Mouse (Mus musculus) hematopoietic stem cell, adult 5-6 weeks (primary cell): Measurements from ENCODE around the gene Zfyve26. TPM values are rescaled to one million over a fixed set of nuclear protein-coding genes. Genes with fewer than 3 reads are reported as not detected.
A peak's percentile ranks its signal among the peaks of the same experiment; 100 is the strongest.
"Not testable (repeated sequence)": the region's sequence is repeated elsewhere in the genome, so short reads cannot be mapped to it uniquely, and the experiment has no call there.

Source experiments
- ATAC-seq, 2 experiments: fragments of 125-278 bp in 1 of 2; replicated peaks in 1 of 2; 2 replicates each; pipeline ENCODE4 v1.8.0; 2016 to 2017; ENCODE audit warnings: inconsistent platforms in 2 of 2, mild to moderate bottlenecking in 2 of 2, moderate number of reproducible peaks in 2 of 2, low read depth in 1 of 2, moderate TSS enrichment in 1 of 2; ENCODE audit not compliant: low FRiP score in 2 of 2, poor library complexity in 2 of 2, severe bottlenecking in 2 of 2, insufficient read depth in 1 of 2, low TSS enrichment in 1 of 2
- total RNA-seq: library from RNA; stranded (forward); fragments of 172-1452, 232-1000 nt; gene quantifications from 2 replicates; pipeline ENCODE4 v1.2.3, GENCODE M21; 2017

Zfyve26 gene
- total RNA-seq, result 15.5 and 21.1 TPM in 2 replicates

DNA sequence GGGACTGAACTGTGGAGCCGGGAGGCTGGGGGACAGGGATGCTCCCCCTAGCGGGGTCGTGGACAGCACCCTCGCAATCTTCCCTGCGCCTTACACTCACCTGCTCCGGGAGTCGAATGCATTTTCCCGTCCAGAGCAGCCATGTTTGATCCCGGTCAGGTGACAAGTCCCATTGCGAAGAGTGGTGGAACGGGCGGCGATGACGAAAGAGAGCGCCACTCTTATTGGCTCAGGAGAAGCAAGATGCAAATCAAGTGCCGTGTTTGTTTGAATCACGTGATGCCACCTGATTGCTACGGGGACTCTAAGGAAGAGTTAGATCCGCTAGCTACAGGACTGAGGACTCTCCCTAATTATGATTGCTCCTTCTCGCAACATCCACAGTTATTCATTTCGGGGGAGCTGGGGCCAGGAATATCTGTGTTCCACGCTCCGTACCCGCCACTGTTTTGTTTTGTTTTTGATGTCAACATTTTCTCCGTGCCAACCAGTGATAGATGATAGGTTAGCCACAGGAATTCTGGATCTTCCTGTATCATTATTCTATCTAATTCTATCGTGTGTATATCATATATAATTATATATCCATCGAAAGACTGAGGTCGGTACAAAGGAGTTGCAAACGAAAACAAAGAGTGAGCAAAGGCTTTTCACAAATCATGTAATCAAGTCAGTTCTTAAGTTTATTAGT, at the start of gene Zfyve26:
Gene Zfyve26, minus strand, starts transcription at position 179 of the 691 bp plus-strand sequence.
- peak; percentile 90 to 91 for ATAC-seq

DNA sequence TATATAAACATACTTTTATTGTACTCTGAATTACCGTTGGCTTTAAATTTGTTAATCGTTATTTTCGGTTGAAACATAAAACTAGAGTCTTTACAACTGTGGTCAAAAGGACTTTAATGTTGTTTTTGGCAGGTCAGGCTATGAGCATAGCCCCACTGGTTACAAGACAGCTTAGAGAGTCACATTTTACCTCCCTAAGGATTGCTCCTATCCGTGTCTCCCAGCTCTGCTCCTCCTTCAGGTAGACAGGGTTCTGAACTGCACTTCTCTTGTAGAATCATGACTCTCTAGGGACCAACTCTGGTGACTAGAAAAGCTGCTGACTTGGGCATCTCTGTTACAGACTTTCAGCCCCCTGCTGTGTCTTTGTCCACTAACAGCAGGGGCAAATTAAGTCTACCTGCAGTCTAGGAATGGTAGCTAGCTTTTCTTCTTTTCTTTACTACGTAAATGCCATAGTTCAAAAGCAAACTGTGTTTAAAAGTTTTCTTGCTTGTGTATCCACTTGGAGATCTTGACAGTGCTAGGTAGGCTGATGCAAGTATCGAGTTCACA, 45.3 kb upstream of the Zfyve26 start:
- no peak for ATAC-seq

DNA sequence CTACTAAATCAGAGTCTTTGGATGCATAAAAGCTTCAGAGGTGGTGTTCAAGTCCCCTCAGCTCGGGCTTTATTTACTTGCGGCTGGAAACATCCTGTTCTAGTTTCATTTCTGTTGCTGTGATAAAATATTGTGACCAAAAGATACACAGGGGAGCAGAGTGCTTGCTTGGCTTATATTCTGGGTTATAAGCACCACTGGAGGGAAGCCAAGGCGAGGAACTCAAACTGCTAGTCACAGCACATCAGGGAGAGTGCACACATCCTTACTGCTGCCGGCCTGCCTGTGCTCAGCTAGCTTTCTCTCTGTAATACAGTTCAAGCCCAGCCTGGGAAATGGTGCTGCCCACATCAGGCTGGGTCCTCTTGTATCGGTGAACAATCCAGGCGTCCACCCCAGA, 44.4 kb upstream of the Zfyve26 start:
- no peak for ATAC-seq

DNA sequence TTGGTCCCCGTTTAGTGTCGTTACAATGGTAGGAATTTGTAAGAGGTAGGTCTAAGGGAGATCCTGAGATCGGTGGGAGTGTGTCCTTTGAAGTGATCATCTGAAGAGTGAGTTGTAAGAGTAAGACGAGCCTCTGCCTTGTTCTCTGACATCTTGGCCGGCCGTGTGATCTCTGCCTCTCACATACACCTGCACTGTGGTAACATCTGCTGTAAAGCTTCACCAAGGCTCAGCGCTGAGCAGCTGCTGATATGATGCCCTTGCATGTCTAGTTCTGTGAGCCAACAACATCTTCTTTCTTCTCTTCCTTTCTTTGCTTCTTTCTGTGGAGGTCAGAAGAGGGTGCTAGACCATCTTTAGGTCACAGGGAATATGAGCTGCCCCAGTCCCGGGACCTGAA, 42.7 kb upstream of the Zfyve26 start:
- ATAC-seq, result no peak

DNA sequence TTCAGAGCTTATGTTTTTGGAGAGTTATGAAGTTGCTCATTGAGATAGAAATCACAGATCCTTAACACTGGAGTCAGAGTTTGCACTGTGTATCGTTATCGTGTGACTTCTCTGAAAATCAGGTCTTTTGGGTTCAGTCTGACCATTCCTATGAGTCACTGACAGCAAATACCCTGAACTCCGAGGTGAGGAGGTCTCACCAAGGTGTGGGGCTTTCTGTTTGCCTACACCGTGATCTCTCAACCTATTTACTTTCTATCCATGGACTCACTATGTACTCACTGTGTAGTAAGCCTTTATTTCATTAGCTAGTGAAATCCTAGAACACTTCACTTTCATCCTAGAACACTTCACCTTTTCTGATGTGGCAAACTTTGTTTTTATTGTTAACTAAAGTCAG, 35.6 kb upstream of the Zfyve26 start:
- ATAC-seq, result no peak

DNA sequence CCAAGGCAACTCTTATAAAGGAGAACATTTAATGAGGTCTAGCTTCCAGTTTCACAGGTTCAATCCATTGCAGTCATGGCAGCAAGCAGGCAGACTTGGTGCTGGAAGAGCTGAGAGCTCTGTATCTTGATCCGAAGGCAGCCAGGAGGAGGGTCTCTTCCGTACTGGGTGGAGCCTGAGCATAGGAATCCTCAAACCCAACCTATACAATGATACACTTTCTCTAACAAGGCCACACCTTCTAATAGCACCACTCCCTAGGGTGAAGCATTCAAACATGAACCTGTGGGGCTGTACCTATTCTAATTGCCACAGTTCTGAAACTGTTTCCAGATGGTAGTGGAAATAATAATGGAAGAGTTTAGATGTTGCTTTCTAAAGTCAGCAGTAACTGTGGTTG, 34.5 kb upstream of the Zfyve26 start:
- no peak for ATAC-seq

DNA sequence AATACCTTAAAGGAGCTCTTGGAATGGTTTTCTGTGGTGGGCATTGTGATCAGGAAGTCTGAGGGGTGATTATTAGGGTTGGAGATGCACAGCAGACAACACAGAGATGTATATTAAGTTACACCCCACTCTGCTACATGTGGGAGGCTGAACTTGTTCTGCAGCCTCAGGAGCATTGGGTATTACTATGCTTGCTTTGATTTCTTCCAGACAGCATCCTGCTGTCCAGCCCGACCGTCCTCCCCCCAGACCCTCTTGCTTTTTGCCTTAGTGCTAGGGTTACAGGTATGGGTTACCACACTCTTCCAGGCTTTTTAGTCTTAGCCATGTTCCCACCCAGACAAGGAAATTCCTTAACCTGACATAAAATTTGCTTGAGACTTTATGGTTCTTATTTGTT, 31.8 kb upstream of the Zfyve26 start:
- ATAC-seq, result no peak

DNA sequence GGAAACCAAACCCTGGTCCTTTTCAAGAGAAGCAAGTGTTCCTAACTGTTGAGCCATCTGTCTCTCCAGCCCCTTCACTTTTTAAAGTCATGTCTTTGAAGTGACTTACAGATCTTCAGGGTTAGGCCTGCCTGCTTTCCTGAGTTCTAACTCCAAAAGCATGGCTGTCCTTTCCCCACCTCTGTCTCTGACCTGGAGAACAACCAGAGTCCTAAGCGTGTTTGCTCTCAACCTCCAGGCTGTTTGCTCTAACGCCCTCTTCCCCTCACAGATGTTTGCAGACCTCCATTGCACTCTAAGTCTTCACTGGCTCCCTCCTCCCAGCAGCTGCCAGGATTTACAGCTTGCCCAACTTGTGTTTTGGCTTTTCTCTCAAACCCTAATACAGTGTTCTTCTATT, 30.6 kb upstream of the Zfyve26 start:
- ATAC-seq, result no peak

DNA sequence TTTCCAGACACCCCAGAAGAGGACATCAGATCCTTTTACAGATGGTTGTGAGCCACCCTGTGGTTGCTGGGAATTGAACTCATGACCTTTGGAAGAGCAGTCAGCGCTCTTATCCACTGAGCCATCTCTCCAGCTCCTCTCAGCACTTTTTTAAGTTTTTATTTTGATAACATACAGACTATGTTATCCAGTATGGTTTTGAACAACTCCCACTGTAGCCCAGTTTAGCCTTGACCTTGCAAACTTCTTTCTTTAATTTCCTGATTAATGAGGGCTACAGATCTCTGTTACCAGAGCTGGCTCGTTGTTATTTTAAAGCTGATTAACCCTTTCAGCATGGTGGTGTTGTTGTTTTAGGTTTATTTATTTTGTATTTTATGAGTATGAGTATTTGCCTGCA, 30.1 kb upstream of the Zfyve26 start:
- ATAC-seq, result no peak

DNA sequence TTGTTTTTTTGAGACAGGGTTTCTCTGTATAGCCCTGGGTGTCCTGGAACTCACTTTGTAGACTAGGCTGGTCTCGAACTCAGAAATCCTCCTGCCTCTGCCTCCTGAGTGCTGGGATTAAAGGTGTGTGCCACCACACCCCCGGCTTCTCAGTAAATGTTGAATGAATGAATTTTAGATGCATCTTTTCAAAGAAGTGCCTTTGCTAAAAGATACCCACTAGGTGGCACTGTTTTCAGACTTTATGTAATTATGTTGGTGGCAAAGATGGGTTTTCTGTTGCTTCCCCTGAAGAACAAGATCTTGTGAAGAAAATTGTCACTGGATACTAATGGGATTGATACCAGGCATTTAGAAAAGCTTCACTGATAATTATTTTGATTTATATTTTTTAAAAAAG, 26.4 kb upstream of the Zfyve26 start:
- ATAC-seq, result not testable (repeated sequence)

DNA sequence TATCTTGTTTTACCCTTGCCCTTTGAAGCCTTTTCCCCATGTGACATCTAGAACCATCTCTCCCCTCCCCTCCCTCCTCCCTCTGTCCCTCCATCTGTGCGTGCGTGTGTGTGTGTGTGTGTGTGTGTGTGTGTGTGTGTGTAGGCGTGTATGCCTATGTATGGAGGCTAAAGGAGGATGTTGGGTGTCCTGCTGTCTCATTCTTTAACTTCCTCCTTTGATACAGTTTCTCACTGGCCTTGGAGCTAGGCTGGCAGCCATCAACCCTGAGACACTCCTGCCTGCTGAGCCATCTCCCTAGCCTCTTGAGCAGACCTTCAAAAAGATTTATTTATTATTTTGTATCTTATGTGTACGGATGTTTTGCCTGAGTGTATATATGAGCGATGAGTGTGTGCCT, 24.8 kb upstream of the Zfyve26 start:
- ATAC-seq, result peak; percentile 78 to 91

DNA sequence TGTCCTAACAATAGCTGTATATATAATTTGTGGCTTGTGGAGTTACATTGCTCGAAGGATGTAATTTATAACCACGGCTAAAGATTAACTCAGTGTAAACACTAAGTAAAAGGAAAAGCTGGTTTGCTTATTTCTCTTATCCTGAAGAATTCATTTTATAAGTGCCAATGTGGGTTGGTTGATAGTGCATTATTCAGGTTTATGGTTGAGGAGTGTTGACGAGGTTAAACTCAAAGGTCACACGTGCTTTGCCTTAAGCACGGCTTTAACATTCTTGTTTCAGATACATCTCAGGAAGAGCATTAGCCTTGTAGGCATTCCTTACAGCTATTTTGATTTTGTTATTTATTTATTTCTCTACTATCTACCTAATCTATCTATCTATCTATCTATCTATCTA, 21.2 kb upstream of the Zfyve26 start:
- ATAC-seq, result no peak

DNA sequence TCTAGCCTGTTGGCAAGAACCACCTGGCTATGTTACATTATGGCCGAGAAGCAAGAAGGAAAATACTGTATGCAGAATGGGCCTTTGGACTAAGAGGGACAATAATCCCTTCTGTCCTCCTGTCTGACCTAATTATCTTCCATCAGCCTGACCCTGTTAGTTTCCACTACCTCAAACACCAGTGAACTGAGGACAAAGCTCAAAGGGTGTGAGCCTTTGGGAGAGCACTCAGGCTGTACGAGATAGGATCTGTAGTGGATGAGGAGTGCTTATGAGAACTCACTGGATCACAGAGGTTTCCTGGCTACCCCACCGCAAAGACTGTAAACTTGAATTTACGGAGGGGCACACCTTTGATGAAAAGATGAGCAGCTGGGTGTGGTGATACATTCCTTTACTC, 17.6 kb upstream of the Zfyve26 start:
- no peak for ATAC-seq

DNA sequence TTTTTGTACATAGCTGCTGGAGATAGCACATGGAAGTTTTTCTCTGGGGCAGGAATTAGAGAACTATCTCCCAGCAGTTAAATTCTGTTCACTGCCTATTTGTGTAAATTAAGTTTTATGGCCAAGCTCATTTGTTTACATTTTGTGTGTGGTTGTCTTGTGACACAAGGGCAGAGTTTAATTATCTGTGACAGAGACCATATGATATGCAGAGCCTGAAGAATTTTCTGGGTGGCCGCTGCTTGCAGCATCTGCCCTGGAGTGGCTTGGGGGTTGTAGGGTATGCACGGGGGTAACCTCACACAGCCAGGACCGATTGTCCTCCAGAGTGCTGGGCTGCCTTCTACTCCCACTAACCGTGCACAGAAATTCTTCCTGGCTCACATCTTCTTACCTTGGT, 9.9 kb upstream of the Zfyve26 start:
- no peak for ATAC-seq

DNA sequence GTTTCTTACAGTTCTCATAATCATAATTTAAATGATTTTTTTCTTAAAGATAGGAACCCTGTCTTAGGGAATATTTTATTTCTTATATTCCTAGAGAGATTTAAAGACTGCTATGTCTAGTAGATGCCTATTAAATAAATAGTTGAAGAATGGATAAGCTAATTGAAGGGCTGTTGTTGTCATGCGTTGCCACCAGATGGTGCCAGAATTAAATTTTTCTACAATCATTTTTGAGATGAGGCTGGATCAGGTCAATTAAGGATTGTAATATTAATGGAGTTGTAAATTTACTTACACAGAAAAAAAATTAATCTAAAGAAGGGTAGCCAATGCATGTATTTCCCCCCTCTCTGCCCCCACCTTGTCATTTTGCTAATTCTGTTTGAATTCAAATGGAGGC, 9.0 kb upstream of the Zfyve26 start:
- no peak for ATAC-seq

DNA sequence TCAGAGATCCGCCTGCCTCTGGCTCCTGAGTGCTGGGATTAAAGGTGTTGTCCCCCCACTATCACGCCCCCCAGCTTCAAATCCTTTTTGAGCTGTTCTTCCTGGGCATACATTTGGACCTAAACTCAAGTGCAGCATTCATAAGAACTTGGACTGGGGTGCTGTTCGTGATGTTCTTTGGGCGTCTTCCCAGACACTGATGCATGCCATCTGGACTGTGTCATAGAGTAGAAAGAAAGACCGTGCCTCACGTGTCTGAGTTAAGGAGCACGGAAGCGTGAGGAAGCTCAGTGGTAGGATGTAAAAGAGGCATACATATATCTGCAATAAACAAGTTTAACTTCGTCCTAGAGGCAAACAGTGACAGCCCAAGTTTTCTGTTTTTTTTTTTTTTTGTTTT, 5.7 kb upstream of the Zfyve26 start:
- no peak for ATAC-seq

DNA sequence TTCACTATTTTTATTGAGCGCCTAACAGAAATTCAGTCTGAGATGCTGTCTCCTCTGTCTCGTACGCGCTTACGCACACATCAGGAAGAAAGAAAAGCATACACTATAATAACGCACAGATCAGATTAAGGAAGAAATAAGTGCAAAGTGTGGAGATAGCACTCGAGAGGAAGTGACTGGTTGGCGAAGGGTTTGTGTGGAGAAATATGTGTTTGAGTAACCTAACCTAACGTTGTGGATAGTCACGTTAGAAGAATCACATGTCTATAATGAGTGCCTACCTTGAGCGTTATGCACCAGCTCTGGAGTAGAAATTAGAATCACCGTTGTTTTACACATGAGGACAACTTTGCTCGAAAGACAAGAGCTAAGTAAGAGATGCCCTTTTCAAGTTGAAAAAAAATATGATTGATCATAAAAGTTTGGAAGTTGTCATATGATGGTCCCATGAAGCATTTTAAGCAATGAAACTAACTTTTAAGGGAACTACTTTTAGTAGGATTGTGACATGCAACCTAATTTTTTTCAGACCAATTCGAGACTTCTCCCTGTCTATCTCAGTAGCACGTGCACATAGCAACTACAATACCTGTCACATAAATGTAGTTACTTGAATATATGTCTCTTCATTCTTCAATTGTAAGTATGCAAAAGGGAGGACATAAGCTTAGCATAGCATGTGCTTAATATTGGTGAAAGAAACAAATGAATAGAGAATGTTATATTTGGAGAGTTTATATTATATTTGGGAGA, 2.0 kb upstream of the Zfyve26 start:
- ATAC-seq, result peak in 1 of 2 experiments; percentile 31; a peak in 1 of 4 replicates

DNA sequence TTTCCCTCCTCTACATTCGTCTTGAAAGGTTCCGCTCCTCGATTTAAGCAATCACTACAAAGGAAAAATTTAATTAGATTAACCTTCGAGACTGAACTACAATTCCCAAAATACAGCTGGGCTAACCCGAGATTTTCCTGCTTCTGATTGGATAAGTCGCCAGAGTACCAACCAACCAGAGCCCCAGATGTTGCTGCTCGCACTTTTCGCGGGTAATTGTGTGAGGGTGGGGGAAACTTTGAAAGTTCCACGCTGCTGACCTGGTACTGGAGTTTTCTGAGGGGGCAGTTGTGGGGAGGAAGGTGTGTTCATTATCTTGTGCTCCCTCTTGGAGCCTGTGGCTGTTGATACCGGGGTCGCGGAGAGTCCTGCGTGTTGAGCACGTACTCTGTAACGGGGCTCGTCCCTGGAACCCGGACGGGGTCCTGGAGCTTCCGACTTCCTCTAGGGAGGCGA, 1.0 kb upstream of the Zfyve26 start, which contains the start of gene Rad51b:
Gene Rad51b, plus strand, starts transcription at position 162 of the 456 bp plus-strand sequence.
- ATAC-seq, result peak; percentile 83 to 86
